In genomic region chr2:170204768-170205514, GRCm38 (mm10) we compare ENCODE assay signal across 8 mouse cellular contexts. TPM values are rescaled to one million over a fixed set of nuclear protein-coding genes. Genes with fewer than 3 reads are reported as not detected.
DNase-seq lines count a peak whose midpoint lies in the region; ATAC-seq and TF ChIP-seq lines count a peak whose summit lies in the region.

No protein-coding gene starts in this region.

- TF ChIP-seq POLR2A in myocyte (IDR thresholded peaks at IDR 0.05; ENCODE audit: insufficient read length, low read depth): no peak

- H3K4me2 ChIP-seq in intestine, embryonic 16.5 days (ENCODE audit: low read depth, low read length): peak overlapping the region; percentile 67
- H3K4me2 ChIP-seq in myocyte (ENCODE audit: low read depth): peak overlapping the region; percentile 97

- H3K27ac ChIP-seq in forebrain, embryonic 10.5 days: peak overlapping the region; percentile 84
- peak overlapping the region; percentile 78 for H3K27ac ChIP-seq in intestine, embryonic 16.5 days (ENCODE audit: low read length)

- H3ac ChIP-seq in myocyte (ENCODE audit: control insufficient read depth, insufficient read length): no peak overlapping the region

- no peak for ATAC-seq in intestine, embryonic 16.5 days

- peak overlapping the region; percentile 66 for H3K9ac ChIP-seq in intestine, embryonic 16.5 days (ENCODE audit: low read depth, low read length)

- DNase-seq in spleen, postnatal 36 days (ENCODE audit: low spot score in 2 of 2): peak; percentile 72 to 81
- DNase-seq in spleen, adult 18-20 months: no peak
- DNase-seq in forebrain, embryonic 10.5 days (ENCODE audit: extremely low spot score, low spot score): no peak
- no peak for DNase-seq in cerebellum, adult 11-12 months
- no peak for DNase-seq in left cerebral cortex, adult 8-10 months (ENCODE audit: low spot score in 2 of 2)
- no peak for DNase-seq in spleen, postnatal 4 days (ENCODE audit: low spot score in 2 of 2)

- peaks cover 28% of the 10 kb centered on the region for H3K4me1 ChIP-seq in forebrain, embryonic 10.5 days
- peaks cover 22% of the 10 kb centered on the region for H3K4me1 ChIP-seq in intestine, embryonic 16.5 days (ENCODE audit: control insufficient read depth, insufficient read depth, low read length)

- H3K9me3 ChIP-seq in forebrain, embryonic 10.5 days: no peaks in the 10 kb centered on the region
- no peaks in the 10 kb centered on the region for H3K9me3 ChIP-seq in intestine, embryonic 16.5 days (ENCODE audit: control insufficient read depth, low read length)

- H3K79me2 ChIP-seq in myocyte (ENCODE audit: control insufficient read depth, insufficient read depth): no peaks in the 10 kb centered on the region

- no peaks in the 10 kb centered on the region for H3K36me3 ChIP-seq in forebrain, embryonic 10.5 days (replicated peaks)
- H3K36me3 ChIP-seq in intestine, embryonic 16.5 days (ENCODE audit: control insufficient read depth, insufficient read depth, low read length): no peaks in the 10 kb centered on the region
- H3K36me3 ChIP-seq in myocyte (ENCODE audit: control insufficient read depth, insufficient read depth): no peaks in the 10 kb centered on the region

- peak overlapping the region; percentile 53 for H3K4me3 ChIP-seq in forebrain, embryonic 10.5 days
- peak overlapping the region; percentile 46 for H3K4me3 ChIP-seq in intestine, embryonic 16.5 days (ENCODE audit: low read length)
- H3K4me3 ChIP-seq in myocyte: peak overlapping the region; percentile 5

- H3K27me3 ChIP-seq in forebrain, embryonic 10.5 days (ENCODE audit: poor library complexity, severe bottlenecking): peaks cover 12% of the 10 kb centered on the region; the same call in 1 of the 2 replicates
- H3K27me3 ChIP-seq in intestine, embryonic 16.5 days (replicated peaks; ENCODE audit: control insufficient read depth, insufficient read depth, low read length): no peaks in the 10 kb centered on the region
- no peaks in the 10 kb centered on the region for H3K27me3 ChIP-seq in myocyte (ENCODE audit: control insufficient read depth, insufficient read depth, insufficient read length)

- 36% methylated on average over 10 of the region's 10 CpGs for WGBS in forebrain, embryonic 10.5 days
- 20% methylated on average over 10 of the region's 10 CpGs for WGBS in intestine, embryonic 16.5 days

TF ChIP-seq in myocyte, 11 proteins besides CTCF, POLR2A, EP300 and RAD21:
- TF ChIP-seq CEBPB (IDR thresholded peaks at IDR 0.05; ENCODE audit: insufficient read depth, poor library complexity, severe bottlenecking) (no peak), TCF12 (IDR thresholded peaks at IDR 0.05; ENCODE audit: insufficient read depth, poor library complexity, severe bottlenecking) (no peak), MAX (IDR thresholded peaks at IDR 0.05; ENCODE audit: low read depth) (no peak), MYOG (IDR thresholded peaks at IDR 0.05; ENCODE audit: control insufficient read depth in 1 of 3, insufficient read depth in 1 of 3, insufficient read length in 2 of 3, low read depth in 2 of 3) (no peak), TCF3 (IDR thresholded peaks at IDR 0.05; ENCODE audit: insufficient read length, low read depth) (no peak), MYOD1 (IDR thresholded peaks at IDR 0.05; ENCODE audit: control insufficient read depth in 1 of 3, insufficient read length in 2 of 3, low read depth in 2 of 3) (no peak), SRF (IDR thresholded peaks at IDR 0.05; ENCODE audit: control insufficient read depth, insufficient read length, low read depth) (no peak), REST (IDR thresholded peaks at IDR 0.05; ENCODE audit: insufficient read depth, insufficient read length) (no peak), POLR2AphosphoS2 (IDR thresholded peaks at IDR 0.05; ENCODE audit: insufficient read length, low read depth) (no peak), USF1 (IDR thresholded peaks at IDR 0.05; ENCODE audit: low read depth) (no peak)

RNA-seq across cellular contexts. Expression of gene Zfp217, which starts 57.0 kb away (rescaled TPM):
- 3.4 and 4.1 TPM in 2 replicates for polyA plus RNA-seq in forebrain, embryonic 10.5 days (2016; fragmentation: Nextera tagmentation; extraction: Ambion mirVana)
- polyA plus RNA-seq in intestine, embryonic 16.5 days (2015; fragmentation: Nextera tagmentation; extraction: Ambion mirVana): 2.4 and 2.9 TPM in 2 replicates
- polyA plus RNA-seq in myocyte (2012; fragmentation: generic; extraction: Trizol): 5.0 TPM
- total RNA-seq in left cerebral cortex, adult 8-10 months (2022): 1 to 10 TPM; 2.5 to 4.4 (median 3.3) TPM

Comparison
In these comparisons a context has a peak if more than half of its experiments do, and no peak if none do; other contexts are left out.
1. DNase-seq: peak in spleen, postnatal 36 days (2 of 2); none in spleen, adult 18-20 months (0 of 2), forebrain, embryonic 10.5 days (single experiment), cerebellum, adult 11-12 months (single experiment), left cerebral cortex, adult 8-10 months (0 of 2) and spleen, postnatal 4 days (0 of 2).
2. Peak in every context shown above with its lines, with median percentiles within 50 percentile points of each other: H3K4me3 ChIP-seq.